Mouse (Mus musculus) MN1 (cell line): ENCODE data around the gene Myo10.

Experiments used
- DNase-seq: peaks from one replicate; pipeline ENCODE4 v3.0.0-alpha.2; 2016; ENCODE audit warnings: low spot score

The Myo10 gene

DNA sequence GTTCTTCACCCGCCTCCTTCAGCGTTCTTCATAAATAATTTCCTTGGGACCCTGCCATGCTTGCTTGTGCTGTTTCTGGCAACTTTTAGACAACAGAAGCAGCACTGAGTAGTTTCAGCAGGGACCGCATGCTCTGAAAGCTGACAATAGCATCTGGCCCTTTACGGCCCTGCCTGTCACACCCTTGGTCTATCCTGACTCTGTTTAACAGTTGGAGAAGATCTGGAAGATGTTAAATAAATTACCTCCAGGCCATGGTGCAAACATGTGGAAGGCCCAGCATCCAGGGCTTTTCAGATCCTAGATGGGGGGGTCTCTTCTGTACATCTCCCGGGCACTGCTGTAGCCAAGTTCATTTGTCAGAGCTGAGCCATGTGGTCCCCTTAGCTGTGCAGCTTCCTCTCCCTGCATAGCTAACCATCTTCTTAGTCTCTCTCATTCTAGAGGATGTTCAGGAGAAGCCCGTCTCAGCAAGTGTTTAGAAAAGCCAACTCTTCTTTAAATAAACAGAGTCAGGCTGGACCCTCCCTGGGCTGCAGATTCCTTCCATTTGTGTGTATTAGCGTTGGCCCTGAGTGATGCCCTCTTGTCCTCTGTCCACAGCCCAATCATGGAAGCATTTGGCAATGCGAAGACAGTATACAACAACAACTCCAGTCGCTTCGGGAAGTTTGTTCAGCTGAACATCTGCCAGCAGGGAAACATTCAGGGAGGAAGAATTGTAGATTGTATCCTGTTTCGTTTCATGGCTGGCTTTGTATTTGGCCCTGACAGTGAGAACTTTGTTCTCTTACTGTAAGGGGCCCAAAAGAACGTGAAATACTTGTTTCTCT, 101.2 kb downstream of the Myo10 start:
- DNase-seq = no peak

GRCm38 (mm10) chr15:25724549-25724948, 102.2 kb downstream of the Myo10 start:
- no peak for DNase-seq

DNA sequence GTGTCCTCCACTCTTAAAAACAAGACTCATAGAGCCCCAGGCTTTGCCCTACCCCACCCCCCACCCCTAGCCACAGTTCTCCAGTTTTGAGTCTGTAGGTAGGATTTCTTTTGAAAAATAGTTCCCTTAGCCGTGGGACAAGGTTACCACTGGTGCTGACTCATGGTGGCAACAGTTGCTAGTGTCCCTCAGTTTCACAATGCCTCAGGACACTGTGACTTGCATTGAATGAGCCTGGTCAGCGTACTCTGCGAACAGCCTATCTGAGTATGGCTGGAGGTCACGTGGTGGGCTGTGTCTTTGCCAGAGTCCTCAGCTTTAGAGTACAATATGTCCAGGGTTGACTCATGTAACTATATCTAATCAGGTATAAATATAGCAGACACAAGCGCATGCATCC, 104.5 kb downstream of the Myo10 start:
- DNase-seq = no peak

DNA sequence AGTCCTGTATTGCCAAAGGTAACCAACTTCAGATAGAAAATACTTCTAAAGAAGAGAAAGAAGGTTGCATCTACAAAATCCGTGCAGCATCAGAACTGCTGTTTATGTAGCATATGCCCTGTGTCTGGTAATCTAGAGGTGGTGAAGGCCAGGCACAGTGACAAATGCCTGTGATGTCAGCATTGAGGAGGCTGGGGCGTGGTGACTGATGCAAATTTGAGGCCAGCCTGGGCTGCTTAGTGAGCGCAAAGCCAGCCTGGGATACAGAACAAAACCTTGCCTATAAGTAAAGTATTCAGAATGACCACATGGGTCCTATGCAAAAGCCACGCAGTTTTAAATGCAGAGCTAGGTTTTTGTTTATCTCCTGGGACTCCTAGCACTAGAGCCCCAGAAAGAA, 106.2 kb downstream of the Myo10 start:
- DNase-seq = no peak

GRCm38 (mm10) chr15:25731053-25731452, 108.7 kb downstream of the Myo10 start:
- no peak for DNase-seq

GRCm38 (mm10) chr15:25732758-25733428, 110.6 kb downstream of the Myo10 start:
- no peak for DNase-seq

GRCm38 (mm10) chr15:25733739-25734430, 111.6 kb downstream of the Myo10 start:
- DNase-seq = no peak

DNA sequence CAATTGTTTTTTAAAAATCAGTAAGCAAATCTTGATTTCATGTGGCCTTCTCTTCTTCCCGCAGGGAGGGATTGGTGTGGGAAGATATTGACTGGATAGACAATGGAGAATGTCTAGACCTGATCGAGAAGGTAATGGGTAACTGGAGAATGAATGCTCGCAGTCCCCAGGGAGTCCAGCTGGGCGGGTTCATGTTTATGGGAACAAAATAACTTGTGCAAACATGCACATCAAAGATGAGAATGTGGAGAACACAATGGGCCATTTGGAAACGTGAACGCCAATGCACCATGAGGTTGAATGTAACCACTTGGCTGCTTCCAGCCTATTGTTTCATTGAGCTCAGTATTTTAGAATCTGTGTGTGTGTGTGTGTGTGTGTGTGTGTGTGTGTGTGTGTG, 114.2 kb downstream of the Myo10 start:
- no peak for DNase-seq

- no peak for DNase-seq
Observed at GRCm38 (mm10) chr15:25740271-25740670, 117.9 kb downstream of the Myo10 start.

GRCm38 (mm10) chr15:25742196-25742595, 119.9 kb downstream of the Myo10 start:
- DNase-seq = no peak

GRCm38 (mm10) chr15:25751510-25751909, 129.2 kb downstream of the Myo10 start:
- DNase-seq = no peak

DNA sequence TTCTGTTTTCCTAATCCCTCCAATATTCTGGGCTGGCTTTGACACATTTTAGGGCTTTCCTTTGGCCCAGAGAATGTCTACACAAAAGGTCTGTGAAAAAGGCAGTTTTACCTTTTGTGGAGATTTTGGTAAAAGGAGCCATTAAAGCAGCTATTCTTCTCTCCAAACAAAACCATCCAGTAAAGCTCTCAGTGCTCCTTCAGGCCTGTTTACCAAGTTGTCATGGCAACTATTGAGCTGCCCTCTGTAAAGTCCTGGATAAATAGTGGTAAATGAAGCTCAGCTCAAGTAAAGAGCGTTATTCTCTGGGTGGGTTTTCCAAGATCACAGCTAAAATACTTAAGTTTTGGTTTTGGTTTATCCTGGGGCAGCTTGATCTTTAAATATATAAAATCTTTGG, 130.3 kb downstream of the Myo10 start:
- no peak for DNase-seq

- no peak for DNase-seq
Observed at GRCm38 (mm10) chr15:25753003-25753402, 130.7 kb downstream of the Myo10 start.

DNA sequence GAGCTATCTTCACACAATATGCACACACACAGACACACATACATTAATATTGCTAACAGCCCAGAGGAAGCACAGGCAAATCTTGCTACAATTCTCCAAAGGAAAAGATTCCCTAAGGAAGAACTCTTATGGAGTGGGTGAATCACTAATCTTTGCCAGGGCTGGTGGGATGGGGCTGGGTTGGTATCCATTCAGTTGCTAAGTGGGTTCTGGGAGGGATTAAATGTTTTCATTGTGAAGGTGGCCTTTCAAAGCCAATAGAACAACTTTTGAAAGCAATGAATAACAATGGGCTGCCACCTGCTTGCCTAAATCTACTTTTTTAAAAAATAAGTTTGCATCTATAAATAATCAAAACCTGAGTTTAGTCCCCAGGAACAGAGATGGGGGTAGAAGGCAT, 131.6 kb downstream of the Myo10 start:
- no peak for DNase-seq

DNA sequence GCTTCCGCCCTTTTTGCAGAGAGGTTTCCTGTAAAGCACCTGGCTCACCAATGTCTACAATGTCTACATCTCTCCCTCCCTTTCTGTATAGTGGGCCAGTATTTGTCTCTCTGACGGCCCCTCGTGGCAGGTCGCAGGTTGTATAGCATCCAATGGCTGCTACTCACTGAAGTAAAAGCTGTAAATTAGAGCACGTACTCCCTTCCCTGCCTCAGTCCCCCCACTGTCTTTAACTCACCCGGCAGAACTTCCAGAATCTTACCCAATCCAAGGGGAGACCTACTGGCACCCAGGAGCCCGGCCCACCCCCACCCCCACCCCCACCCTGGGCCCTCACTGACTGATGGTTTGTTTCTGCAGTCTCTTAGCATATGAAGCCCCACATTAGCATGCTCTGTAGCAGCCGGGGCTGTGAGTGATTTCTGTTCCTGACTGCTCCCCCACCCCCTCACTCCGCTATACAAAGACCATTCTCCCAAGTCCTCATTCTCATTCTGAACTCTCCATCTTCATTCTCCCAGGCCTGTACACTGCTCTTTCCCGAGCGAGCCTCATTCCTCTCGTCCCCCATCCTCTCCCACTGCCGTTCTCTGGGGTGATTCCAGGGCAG, 132.1 kb downstream of the Myo10 start:
- no peak for DNase-seq

- DNase-seq = no peak
Observed at GRCm38 (mm10) chr15:25755536-25755935, 133.2 kb downstream of the Myo10 start.

DNA sequence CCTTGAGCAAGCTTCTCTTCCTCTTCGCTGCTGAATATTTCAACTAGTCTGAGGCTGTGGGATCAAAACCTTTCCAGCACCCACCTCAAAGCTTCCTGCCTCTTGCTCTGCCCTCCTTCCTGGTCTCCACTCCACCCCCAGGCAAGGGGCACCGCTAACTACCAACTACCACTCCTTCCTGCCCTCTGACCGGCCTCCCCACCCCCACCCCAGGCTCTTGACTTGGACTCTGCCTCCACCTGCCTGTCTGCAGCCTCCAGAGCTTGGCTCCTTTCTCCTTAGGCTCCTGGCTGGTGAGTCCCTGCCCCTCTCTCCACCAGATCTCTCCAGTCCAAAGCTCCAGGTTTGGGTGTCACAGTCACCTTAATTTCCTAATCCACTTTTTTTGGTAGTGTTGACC, 133.7 kb downstream of the Myo10 start:
- no peak for DNase-seq

DNA sequence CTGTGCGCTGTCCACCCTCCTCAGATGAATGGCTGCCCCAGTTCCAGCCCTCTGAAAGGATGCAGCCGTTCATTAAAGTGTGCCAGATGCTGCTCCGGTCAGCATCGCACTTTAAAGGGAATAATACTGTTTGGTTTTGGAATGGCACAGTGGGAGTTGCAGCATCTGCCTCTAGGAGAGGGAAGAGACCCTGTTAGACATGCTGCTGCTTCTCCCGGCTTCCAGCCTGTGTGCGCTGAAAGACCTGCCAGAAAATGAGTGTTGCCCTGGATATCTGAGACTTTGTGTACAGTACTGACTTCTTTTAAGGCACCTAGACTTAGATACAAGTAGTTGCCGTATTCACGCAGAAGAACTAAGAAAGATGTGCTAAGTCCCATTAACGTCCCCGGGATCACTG, 135.7 kb downstream of the Myo10 start:
- DNase-seq = no peak

GRCm38 (mm10) chr15:25758500-25759086, 136.3 kb downstream of the Myo10 start:
- DNase-seq = no peak

GRCm38 (mm10) chr15:25760304-25760703, 138.0 kb downstream of the Myo10 start:
- no peak for DNase-seq

- no peak for DNase-seq
Observed at GRCm38 (mm10) chr15:25761049-25761448, 138.7 kb downstream of the Myo10 start.

GRCm38 (mm10) chr15:25761800-25762211, 139.5 kb downstream of the Myo10 start:
- DNase-seq = no peak
